Mouse (Mus musculus) myocyte (in vitro differentiated cells): ENCODE results near the gene Lyrm7.

Experiments
- CEBPB ChIP-seq: IDR thresholded peaks from 2 replicates; pipeline ENCODE4 v1.6.1; 2011; ENCODE audit warnings: mild to moderate bottlenecking, moderate library complexity; ENCODE audit not compliant: poor library complexity, insufficient read depth, severe bottlenecking
- E2F4 ChIP-seq: IDR thresholded peaks from one replicate; pipeline ENCODE4 v1.6.1; 2011; ENCODE audit warnings: mild to moderate bottlenecking, control low read depth, moderate library complexity; ENCODE audit not compliant: insufficient read depth
- MAX ChIP-seq: IDR thresholded peaks from one replicate; pipeline ENCODE4 v1.6.1; 2011; ENCODE audit warnings: low read depth, mild to moderate bottlenecking, control low read depth
- MYOD1 ChIP-seq, 3 experiments: IDR thresholded peaks; one replicate each; pipeline ENCODE4 v1.6.1; 2011; ENCODE audit warnings: control low read depth in 2 of 3, low read depth in 2 of 3, mild to moderate bottlenecking in 2 of 3, moderate library complexity in 1 of 3; ENCODE audit not compliant: insufficient read length in 2 of 3, control insufficient read depth in 1 of 3
- MYOG ChIP-seq, 3 experiments: IDR thresholded peaks; one replicate each; pipeline ENCODE4 v1.6.1; 2011; ENCODE audit warnings: control low read depth in 2 of 3, low read depth in 2 of 3, mild to moderate bottlenecking in 2 of 3; ENCODE audit not compliant: insufficient read length in 2 of 3, control insufficient read depth in 1 of 3, insufficient read depth in 1 of 3
- POLR2A ChIP-seq: IDR thresholded peaks from one replicate; pipeline ENCODE4 v1.6.1; 2011; ENCODE audit warnings: low read depth, mild to moderate bottlenecking, control low read depth, moderate library complexity; ENCODE audit not compliant: insufficient read length
- POLR2AphosphoS2 ChIP-seq: IDR thresholded peaks from one replicate; pipeline ENCODE4 v1.6.1; 2011; ENCODE audit warnings: low read depth, control low read depth; ENCODE audit not compliant: insufficient read length
- REST ChIP-seq: IDR thresholded peaks from one replicate; pipeline ENCODE4 v1.6.1; 2011; ENCODE audit warnings: mild to moderate bottlenecking, control low read depth, moderate library complexity; ENCODE audit not compliant: insufficient read depth, insufficient read length
- SRF ChIP-seq: IDR thresholded peaks from one replicate; pipeline ENCODE4 v1.6.1; 2011; ENCODE audit warnings: low read depth; ENCODE audit not compliant: control insufficient read depth, insufficient read length
- TCF12 ChIP-seq: IDR thresholded peaks from one replicate; pipeline ENCODE4 v1.6.1; 2011; ENCODE audit warnings: mild to moderate bottlenecking, control low read depth; ENCODE audit not compliant: poor library complexity, insufficient read depth, severe bottlenecking
- TCF3 ChIP-seq: IDR thresholded peaks from one replicate; pipeline ENCODE4 v1.6.1; 2011; ENCODE audit warnings: low read depth, control low read depth; ENCODE audit not compliant: insufficient read length
- USF1 ChIP-seq: IDR thresholded peaks from one replicate; pipeline ENCODE4 v1.6.1; 2011; ENCODE audit warnings: low read depth, mild to moderate bottlenecking, control low read depth, moderate library complexity

- no peak for TF ChIP-seq MAX
- no peak for TF ChIP-seq USF1
- no peak for TF ChIP-seq CEBPB
- no peak for TF ChIP-seq POLR2A
- TF ChIP-seq POLR2AphosphoS2, result no peak
- TF ChIP-seq MYOG (IDR thresholded peaks at IDR 0.05; ENCODE audit: control insufficient read depth in 1 of 3, insufficient read depth in 1 of 3, insufficient read length in 2 of 3, low read depth in 2 of 3), result peak; percentile 12 to 87 (median 81)
- TF ChIP-seq TCF3, result no peak
- TF ChIP-seq REST, result no peak
- TF ChIP-seq TCF12, result no peak
- TF ChIP-seq MYOD1 (IDR thresholded peaks at IDR 0.05; ENCODE audit: control insufficient read depth in 1 of 3, insufficient read length in 2 of 3, low read depth in 2 of 3), result peak; percentile 65 to 84 (median 74)
- no peak for TF ChIP-seq E2F4
- TF ChIP-seq SRF, result no peak
These were observed 82.4 kb downstream of the Lyrm7 start for GRCm38 (mm10) chr11:54778131-54778844.
